Mouse (Mus musculus) cerebellum, postnatal 4 days (tissue): Measurements from ENCODE around the gene Map4.

Source experiments
- DNase-seq, 2 experiments: peaks; one replicate each; pipeline ENCODE4 v3.0.0; 2022; ENCODE audit warnings: low spot score in 2 of 2, mixed read lengths in 1 of 2

The Map4 gene

DNA sequence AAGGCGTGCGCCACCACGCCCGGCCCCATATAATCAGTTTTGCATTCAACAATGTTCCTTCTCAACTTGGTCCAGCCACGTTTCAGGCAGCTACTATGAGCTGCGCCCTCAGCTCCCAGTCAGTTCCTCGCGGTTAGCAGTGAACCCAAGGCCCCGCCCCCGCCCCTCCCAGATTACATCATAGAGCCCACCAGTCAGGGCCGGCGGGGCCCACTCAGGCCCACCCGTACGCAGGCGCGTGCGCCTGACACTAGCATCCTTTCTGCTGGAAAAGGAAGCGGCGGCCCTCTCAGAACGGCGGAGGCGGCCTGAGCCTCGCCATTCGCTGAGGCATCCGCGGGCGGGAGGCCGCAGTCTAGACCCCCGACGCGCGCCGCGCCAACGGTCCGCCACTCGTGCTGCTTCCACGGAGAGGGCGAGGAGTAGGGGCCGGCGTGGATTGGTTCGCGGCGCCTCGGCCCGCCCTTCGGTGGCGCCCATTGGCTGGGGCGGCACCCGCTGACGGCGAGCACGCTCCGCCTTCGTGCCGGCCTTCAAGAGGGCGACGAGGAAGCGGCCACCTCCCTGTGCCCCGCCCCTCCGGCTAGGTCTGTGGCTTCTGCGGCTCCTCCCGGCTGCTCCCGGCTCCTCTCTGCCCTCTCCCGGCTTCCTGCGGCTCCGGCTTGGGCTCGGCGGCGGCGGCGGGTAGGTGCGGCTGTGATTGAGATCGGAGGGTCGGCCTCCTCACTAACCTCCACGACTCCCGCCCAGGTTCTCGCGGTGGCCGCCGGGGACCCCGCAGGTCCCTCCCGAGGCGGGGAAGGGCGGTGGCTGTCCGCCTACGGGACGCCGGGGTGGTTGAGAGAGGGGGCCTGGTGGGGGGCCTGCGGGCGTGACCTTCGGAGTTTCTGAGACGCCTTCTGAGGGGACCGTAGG is at the start of gene Map4:
TSS of gene Map4 (plus strand) at position 204 of the 915 bp plus-strand sequence.
- peak; percentile 95 to 97 for DNase-seq

GRCm38 (mm10) chr9:109886259-109886658 is 45.0 kb upstream of the Map4 start:
- DNase-seq, result no peak

DNA sequence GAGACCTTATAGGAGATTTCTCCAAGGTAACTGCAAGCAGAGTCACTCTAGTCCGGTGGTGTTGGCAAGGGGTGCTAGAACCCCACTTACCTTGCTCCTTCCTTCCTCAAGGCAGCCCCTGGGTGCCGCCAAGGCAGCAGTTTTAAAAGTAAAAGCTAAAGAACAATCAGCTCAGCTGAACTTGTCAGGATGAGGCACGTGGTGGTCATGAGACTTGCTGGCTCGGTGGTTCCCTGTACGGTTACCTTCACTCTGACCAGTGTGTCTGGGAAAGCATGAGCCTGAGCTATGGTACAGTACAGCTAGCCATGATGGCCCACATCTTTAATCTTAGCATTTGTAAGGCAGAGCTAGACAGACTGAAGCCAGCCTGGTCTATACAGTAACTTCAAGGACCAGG is 43.9 kb upstream of the Map4 start:
- DNase-seq, result no peak

GRCm38 (mm10) chr9:109891501-109891900 is 39.8 kb upstream of the Map4 start:
- DNase-seq, result no peak

DNA sequence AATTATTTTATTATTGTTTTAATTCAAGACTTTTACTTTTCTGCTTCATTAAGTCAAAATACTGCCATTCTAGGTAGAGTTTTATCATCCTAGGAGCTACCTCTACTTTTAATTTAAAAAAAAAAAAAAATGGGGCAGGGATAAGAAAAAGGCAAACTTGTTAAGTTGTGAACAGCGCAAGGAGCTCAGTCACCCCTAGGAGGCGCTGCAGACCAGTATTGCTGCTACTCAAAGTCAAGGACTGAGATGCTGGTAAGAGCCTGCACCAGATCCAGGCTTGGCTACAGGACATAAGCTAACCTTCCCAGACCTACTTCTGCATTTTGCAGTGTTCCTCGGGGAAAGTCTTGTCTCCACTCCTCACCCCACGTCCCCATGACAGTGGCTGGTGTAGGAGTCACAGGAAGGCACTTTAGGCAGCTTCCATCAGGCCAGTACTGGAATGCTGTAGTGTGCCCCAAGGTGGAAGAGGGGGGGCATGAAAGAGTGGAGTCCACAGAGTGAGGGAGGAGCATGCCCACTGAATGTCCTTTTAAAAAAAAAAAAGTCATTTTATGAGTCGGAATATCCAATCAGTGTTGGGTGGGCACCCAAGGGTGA is 38.5 kb upstream of the Map4 start:
- peak; percentile 66 to 80 for DNase-seq

DNA sequence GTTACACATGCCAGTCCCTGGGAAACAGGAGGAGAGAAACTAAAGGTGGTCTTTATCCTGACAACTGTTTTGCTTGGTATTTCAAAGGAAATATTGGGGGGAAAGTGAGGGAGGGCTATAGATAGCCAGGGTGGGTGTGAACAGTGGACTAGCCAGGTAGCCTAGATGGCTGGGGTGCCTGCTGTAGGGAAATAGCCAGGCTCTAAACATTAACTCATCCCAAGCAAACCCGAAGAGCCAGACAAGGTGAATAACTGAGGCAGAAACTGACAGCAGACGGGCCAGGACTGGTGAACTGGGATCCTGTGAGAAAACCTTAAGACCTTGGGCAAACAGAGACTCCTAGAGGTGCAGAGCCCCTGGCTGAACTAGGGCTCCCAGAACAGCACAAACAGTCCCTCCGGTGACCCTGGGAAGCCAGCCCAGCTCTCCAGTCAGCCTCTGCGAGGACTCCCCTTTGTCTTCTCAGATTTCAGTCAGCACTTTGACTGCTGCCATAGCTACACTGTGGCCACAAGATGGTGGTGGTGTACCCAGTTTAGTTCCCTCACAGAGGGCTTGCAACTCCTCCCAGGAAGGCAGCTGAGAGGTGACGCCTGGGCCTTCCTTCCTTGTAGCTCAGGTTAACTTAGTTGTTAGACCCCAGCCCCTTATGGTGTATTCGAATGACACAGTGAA is 36.7 kb upstream of the Map4 start:
- DNase-seq, result peak in 1 of 2 experiments; percentile 56

- no peak for DNase-seq
Measured at GRCm38 (mm10) chr9:109895593-109895992, 35.7 kb upstream of the Map4 start.

DNA sequence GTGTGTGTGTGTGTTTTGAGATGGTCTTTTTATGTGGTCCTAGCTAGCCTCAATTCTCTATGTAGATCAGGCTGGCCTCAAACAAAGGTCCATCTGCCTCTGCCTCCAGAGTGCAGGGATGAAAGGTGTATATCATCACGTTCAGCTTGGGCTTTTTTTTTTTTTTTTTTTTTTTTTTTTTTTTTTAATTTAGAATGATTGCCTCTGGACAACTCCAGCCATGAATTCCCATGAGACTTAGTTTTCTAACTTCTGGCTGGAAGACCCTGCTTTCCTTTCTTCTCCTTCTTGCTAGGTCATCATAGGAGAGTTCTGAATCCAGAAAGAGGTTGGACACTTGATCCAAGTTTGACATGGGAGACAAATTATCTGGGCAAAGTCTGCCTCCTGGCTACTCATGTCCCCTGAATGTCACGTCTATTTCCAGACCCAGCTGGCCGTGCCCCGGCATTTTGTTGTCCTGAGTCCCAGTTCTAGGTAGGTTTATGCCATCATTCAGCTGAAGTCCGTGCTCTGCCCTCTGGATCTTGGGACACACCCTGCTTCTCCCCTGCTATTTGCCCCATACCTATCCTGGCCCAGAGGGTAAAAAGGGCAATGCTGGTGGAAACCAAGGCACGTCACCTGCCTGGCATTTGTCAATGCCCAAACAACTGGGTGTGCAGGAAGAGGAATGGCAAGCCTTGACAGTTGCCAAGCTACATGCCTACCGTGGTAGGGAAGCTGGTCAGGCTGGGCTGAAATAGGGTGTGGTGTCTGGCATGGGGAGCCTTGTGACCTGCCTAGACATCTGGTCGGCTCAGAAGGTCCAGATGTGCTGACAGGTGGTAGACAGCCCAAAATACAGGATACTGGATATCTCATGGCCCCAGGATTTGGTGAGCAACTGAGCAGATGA is 34.8 kb upstream of the Map4 start:
- DNase-seq, result no peak

GRCm38 (mm10) chr9:109898027-109898426 is 33.2 kb upstream of the Map4 start:
- no peak for DNase-seq

- DNase-seq, result no peak
Measured at GRCm38 (mm10) chr9:109899361-109899760, 31.9 kb upstream of the Map4 start.

DNA sequence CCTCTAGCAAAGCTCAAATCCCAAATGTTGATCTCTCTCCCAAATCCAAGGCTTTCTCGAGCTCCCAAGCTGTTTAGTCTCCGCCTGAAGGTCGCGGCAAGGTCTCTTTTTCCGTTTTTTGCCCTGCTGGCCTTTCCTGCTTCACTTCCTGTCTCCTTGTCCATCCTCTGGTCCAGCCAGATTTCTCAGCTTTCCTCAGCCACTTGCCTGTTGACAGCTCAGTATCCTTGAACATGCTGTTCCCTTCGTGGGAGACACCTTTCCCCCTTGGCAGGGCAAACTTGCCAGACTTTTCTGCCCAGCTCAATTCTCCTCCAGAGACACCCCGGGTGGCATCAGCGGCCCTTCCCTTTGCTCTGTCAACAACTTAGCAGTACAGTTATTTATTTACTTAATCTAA is 31.5 kb upstream of the Map4 start:
- DNase-seq, result no peak

DNA sequence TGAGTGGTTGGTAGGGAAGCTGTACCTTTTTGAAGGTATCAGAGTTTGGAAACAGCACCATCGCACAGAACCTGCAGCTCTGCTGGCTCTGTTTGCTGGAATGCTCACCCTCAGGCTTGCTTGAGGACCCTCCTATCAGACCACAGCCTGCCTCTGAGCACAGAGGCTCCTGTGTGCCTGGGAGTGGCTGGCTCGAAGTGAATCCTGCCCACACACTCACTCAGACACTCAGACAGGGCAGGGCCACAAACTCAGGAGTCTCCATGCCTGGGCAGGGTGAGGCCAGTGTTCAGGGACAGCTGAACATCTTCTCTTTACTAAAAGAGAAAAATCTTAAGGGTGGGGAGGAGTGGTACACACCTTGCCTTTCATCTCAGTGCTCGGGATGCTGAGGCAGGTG is 30.7 kb upstream of the Map4 start:
- no peak for DNase-seq

DNA sequence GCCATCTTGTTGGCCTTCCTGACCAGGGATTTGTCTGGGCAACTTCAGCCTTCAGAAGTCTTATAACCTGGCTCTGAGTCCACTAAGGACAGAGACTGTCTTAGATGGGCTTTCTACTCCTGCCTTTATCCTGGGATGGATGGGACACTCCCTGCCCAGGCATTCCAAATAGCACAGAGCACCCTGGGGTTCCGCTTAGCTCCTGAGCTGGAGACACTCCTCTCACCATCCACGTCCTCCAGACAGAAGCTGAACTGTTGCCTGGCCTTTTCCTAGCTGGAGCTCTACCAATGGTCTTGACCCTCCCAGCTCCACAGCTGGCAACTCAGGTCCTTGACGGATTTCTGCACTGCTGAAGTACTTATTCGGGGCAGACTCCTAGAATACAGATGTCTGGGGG is 29.0 kb upstream of the Map4 start:
- no peak for DNase-seq

DNA sequence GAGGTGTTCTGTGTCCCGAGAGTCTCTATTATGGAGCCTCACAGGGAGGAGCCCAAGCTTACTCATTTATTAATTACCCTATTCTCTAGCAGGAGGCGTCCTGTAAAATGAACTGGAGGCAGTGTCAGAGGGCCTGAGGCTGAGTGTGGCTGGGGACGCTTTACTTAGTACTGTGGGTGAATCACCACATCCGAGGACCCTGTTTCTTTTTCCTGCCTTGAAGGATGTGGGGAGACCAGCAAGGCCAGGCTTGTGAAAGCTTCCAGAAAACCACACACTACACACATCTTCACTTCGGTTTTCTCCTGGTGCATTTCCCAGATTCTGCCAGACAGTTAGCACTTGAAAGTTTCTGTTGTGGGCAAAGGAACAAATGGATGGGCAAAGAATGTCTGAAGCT is 28.5 kb upstream of the Map4 start:
- DNase-seq, result no peak

- no peak for DNase-seq
Measured at GRCm38 (mm10) chr9:109907300-109907699, 24.0 kb upstream of the Map4 start.

GRCm38 (mm10) chr9:109907774-109908465 is 23.3 kb upstream of the Map4 start:
- no peak for DNase-seq

GRCm38 (mm10) chr9:109909102-109909501 is 22.2 kb upstream of the Map4 start:
- no peak for DNase-seq

DNA sequence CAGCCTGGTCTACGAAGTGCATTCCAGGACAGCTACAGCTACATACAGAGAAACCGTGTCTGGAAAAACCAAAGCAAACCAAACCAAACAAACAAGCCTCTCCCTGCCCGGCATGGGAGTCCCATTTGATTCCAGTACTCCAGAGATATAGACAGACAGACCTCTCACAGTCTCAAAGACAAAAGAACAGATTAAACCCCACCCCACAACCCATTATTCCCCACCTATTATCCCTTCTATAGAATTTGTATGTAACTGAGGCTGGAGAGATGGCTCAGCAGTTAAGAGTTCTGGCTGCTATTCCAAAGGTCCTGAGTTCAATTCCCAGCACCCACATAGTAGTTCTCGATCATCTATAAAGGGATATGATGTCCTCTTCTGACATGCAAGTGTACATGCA is 21.3 kb upstream of the Map4 start:
- no peak for DNase-seq

- DNase-seq, result peak in 1 of 2 experiments; percentile 14
Measured at GRCm38 (mm10) chr9:109911779-109912178, 19.5 kb upstream of the Map4 start.

- DNase-seq, result no peak
Measured at GRCm38 (mm10) chr9:109914269-109914926, 16.9 kb upstream of the Map4 start.
